Mouse (Mus musculus) liver, embryonic 12.5 days (tissue): ENCODE data around the gene Sgk1. TPM values are rescaled to one million over a fixed set of nuclear protein-coding genes. Genes with fewer than 3 reads are reported as not detected.
"Not testable (repeated sequence)": the region's sequence is repeated elsewhere in the genome, so short reads cannot be mapped to it uniquely, and the experiment has no call there.

Source experiments
- ATAC-seq: fragments of 200-750 bp; cut with Nextera tagmentation; 2 replicates; pipeline ENCODE4 v1.8.0; 2017; ENCODE audit warnings: moderate number of reproducible peaks, mild to moderate bottlenecking, moderate library complexity
- H3K27ac ChIP-seq: fragments of 300-500 bp; sonication (generic); 2 replicates; pipeline ENCODE4 v1.5.1; 2016; ENCODE audit warnings: mild to moderate bottlenecking
- H3K27me3 ChIP-seq: fragments of 300-500 bp; sonication (generic); replicated peaks from 2 replicates; pipeline ENCODE4 v1.6.1; 2016; ENCODE audit warnings: mild to moderate bottlenecking, moderate library complexity
- H3K36me3 ChIP-seq: fragments of 300-500 bp; sonication (generic); 2 replicates; pipeline ENCODE4 v1.6.1; 2016; ENCODE audit warnings: mild to moderate bottlenecking, moderate library complexity
- H3K4me1 ChIP-seq: fragments of 300-500 bp; sonication (generic); 2 replicates; pipeline ENCODE4 v1.6.1; 2016
- H3K4me2 ChIP-seq: fragments of 300-500 bp; sonication (generic); 2 replicates; pipeline ENCODE4 v1.6.1; 2016; ENCODE audit warnings: mild to moderate bottlenecking, moderate library complexity
- H3K4me3 ChIP-seq: fragments of 300-500 bp; sonication (generic); 2 replicates; pipeline ENCODE4 v1.5.1; 2016; ENCODE audit warnings: mild to moderate bottlenecking, moderate library complexity
- H3K9ac ChIP-seq: fragments of 300-500 bp; sonication (generic); 2 replicates; pipeline ENCODE4 v1.6.1; 2016; ENCODE audit warnings: mild to moderate bottlenecking, moderate library complexity
- H3K9me3 ChIP-seq: fragments of 300-500 bp; sonication (generic); replicated peaks from 2 replicates; pipeline ENCODE4 v1.6.1; 2016; ENCODE audit warnings: mild to moderate bottlenecking, moderate library complexity
- WGBS: fragments of 180-500 bp; shearing (Covaris S2); methylation state at CpG from one replicate; pipeline ENCODE4 v1.1.7; 2016; ENCODE audit not compliant: insufficient replicate concordance; 5-methylcytosine and 5-hydroxymethylcytosine counted together
- polyA plus RNA-seq: library from polyadenylated mRNA; unstranded; fragments of >200 nt; fragmentation: Nextera tagmentation; extraction: Ambion mirVana; gene quantifications from 2 replicates; pipeline ENCODE4 v1.2.1, GENCODE M21; 2016

Gene Sgk1
- polyA plus RNA-seq, 1 experiment from 2014 or later = 12.2 TPM

- Histone ChIP-seq H3K27me3 (peaks cover 7% of the 10 kb centered on the region), H3K9ac (no peak overlapping the region), H3K4me2 (no peak overlapping the region), H3K9me3 (no peaks in the 10 kb centered on the region), H3K4me3 (no peak overlapping the region), H3K4me1 (peaks cover 15% of the 10 kb centered on the region), H3K36me3 (peaks cover 31% of the 10 kb centered on the region), H3K27ac (no peak overlapping the region)
- ATAC-seq = no peak
- WGBS = 75% methylated on average over 28 of the region's 28 CpGs
These were observed 116.7 kb downstream of the Sgk1 start for GRCm38 (mm10) chr10:21998503-21999180.

- no peak overlapping the region for H3K27ac ChIP-seq
- 65% methylated on average over 10 of the region's 10 CpGs for WGBS
- peaks cover 31% of the 10 kb centered on the region for H3K36me3 ChIP-seq
- H3K4me3 ChIP-seq = no peak overlapping the region
- H3K9ac ChIP-seq = no peak overlapping the region
- no peaks in the 10 kb centered on the region for H3K27me3 ChIP-seq
- H3K4me1 ChIP-seq = 0 out of 2 replicates have a peak, but pooled peaks cover 4% of the 10 kb centered on the region
- no peak for ATAC-seq
- H3K9me3 ChIP-seq = no peaks in the 10 kb centered on the region
- H3K4me2 ChIP-seq = no peak overlapping the region
These were observed 118.7 kb downstream of the Sgk1 start for GRCm38 (mm10) chr10:22000491-22001306.

GRCm38 (mm10) chr10:22001621-22002020 is 119.6 kb downstream of the Sgk1 start:
- H3K27me3 ChIP-seq = no peaks in the 10 kb centered on the region
- H3K36me3 ChIP-seq = peaks cover 25% of the 10 kb centered on the region
- ATAC-seq = no peak
- H3K9ac ChIP-seq = no peak overlapping the region
- H3K4me1 ChIP-seq = no peaks in the 10 kb centered on the region
- H3K4me3 ChIP-seq = no peak overlapping the region
- H3K9me3 ChIP-seq = no peaks in the 10 kb centered on the region
- H3K27ac ChIP-seq = no peak overlapping the region
- WGBS = 61% methylated on average over 4 of the region's 5 CpGs
- no peak overlapping the region for H3K4me2 ChIP-seq

- H3K4me3 ChIP-seq = no peak overlapping the region
- H3K36me3 ChIP-seq = no peaks in the 10 kb centered on the region
- H3K4me1 ChIP-seq = no peaks in the 10 kb centered on the region
- no peaks in the 10 kb centered on the region for H3K9me3 ChIP-seq
- no peak for ATAC-seq
- no peak overlapping the region for H3K4me2 ChIP-seq
- no peak overlapping the region for H3K9ac ChIP-seq
- H3K27ac ChIP-seq = no peak overlapping the region
- 57% methylated on average over 5 of the region's 5 CpGs for WGBS
- H3K27me3 ChIP-seq = no peaks in the 10 kb centered on the region
These were observed 122.8 kb downstream of the Sgk1 start for GRCm38 (mm10) chr10:22004763-22005162.

- H3K9ac ChIP-seq = no peak overlapping the region
- no peaks in the 10 kb centered on the region for H3K36me3 ChIP-seq
- no peak for ATAC-seq
- H3K27ac ChIP-seq = no peak overlapping the region
- no peaks in the 10 kb centered on the region for H3K9me3 ChIP-seq
- no peak overlapping the region for H3K4me3 ChIP-seq
- H3K4me2 ChIP-seq = no peak overlapping the region
- H3K4me1 ChIP-seq = no peaks in the 10 kb centered on the region
- no peaks in the 10 kb centered on the region for H3K27me3 ChIP-seq
- 68% methylated on average over 10 of the region's 10 CpGs for WGBS
These were observed 125.3 kb downstream of the Sgk1 start for GRCm38 (mm10) chr10:22007160-22007801.

GRCm38 (mm10) chr10:22007802-22008172 is 125.8 kb downstream of the Sgk1 start:
- Histone ChIP-seq H3K4me2 (no peak overlapping the region), H3K4me3 (no peak overlapping the region), H3K9ac (no peak overlapping the region), H3K27ac (no peak overlapping the region), H3K36me3 (no peaks in the 10 kb centered on the region), H3K9me3 (no peaks in the 10 kb centered on the region), H3K4me1 (no peaks in the 10 kb centered on the region), H3K27me3 (no peaks in the 10 kb centered on the region)
- WGBS = 32% methylated on average over 4 of the region's 4 CpGs
- no peak for ATAC-seq

GRCm38 (mm10) chr10:22010088-22010818 is 128.3 kb downstream of the Sgk1 start:
- no peak overlapping the region for H3K4me3 ChIP-seq
- H3K27ac ChIP-seq = no peak overlapping the region
- WGBS = 30% methylated on average over 19 of the region's 19 CpGs
- no peaks in the 10 kb centered on the region for H3K4me1 ChIP-seq
- peak overlapping the region; percentile 35; the same call in 1 of the 2 replicates for H3K4me2 ChIP-seq
- H3K36me3 ChIP-seq = no peaks in the 10 kb centered on the region
- no peaks in the 10 kb centered on the region for H3K9me3 ChIP-seq
- no peaks in the 10 kb centered on the region for H3K27me3 ChIP-seq
- no peak for ATAC-seq
- no peak overlapping the region for H3K9ac ChIP-seq

GRCm38 (mm10) chr10:22017469-22018159 is 135.6 kb downstream of the Sgk1 start:
- no peak overlapping the region for H3K27ac ChIP-seq

GRCm38 (mm10) chr10:22018618-22019017 is 136.6 kb downstream of the Sgk1 start:
- WGBS = 75% methylated on average over 4 of the region's 4 CpGs

More at GRCm38 (mm10) chr10:22017469-22018159, 135.6 kb downstream of the Sgk1 start:
- H3K27me3 ChIP-seq = no peaks in the 10 kb centered on the region
- 66% methylated on average over 16 of the region's 16 CpGs for WGBS
- H3K4me1 ChIP-seq = no peaks in the 10 kb centered on the region
- no peak overlapping the region for H3K9ac ChIP-seq
- H3K4me3 ChIP-seq = no peak overlapping the region
- no peak for ATAC-seq
- H3K4me2 ChIP-seq = no peak overlapping the region
- H3K36me3 ChIP-seq = no peaks in the 10 kb centered on the region
- no peaks in the 10 kb centered on the region for H3K9me3 ChIP-seq

GRCm38 (mm10) chr10:22034303-22034702 is 152.3 kb downstream of the Sgk1 start:
- ATAC-seq = no peak
- Histone ChIP-seq H3K9me3 (no peaks in the 10 kb centered on the region), H3K27ac (no peak overlapping the region), H3K27me3 (peaks cover 3% of the 10 kb centered on the region; the same call in 1 of the 2 replicates), H3K36me3 (no peaks in the 10 kb centered on the region), H3K9ac (no peak overlapping the region), H3K4me1 (no peaks in the 10 kb centered on the region), H3K4me2 (no peak overlapping the region), H3K4me3 (no peak overlapping the region)
- WGBS = 9% methylated on average over 9 of the region's 9 CpGs

More at GRCm38 (mm10) chr10:22018618-22019017, 136.6 kb downstream of the Sgk1 start:
- Histone ChIP-seq H3K9me3 (no peaks in the 10 kb centered on the region), H3K36me3 (no peaks in the 10 kb centered on the region), H3K4me1 (no peaks in the 10 kb centered on the region), H3K27ac (no peak overlapping the region), H3K9ac (no peak overlapping the region), H3K4me3 (no peak overlapping the region), H3K27me3 (no peaks in the 10 kb centered on the region), H3K4me2 (no peak overlapping the region)
- ATAC-seq = no peak

GRCm38 (mm10) chr10:22036256-22036655 is 154.3 kb downstream of the Sgk1 start:
- H3K4me3 ChIP-seq, ATAC-seq, H3K27ac ChIP-seq, H3K4me2 ChIP-seq, H3K27me3 ChIP-seq, H3K9ac ChIP-seq, H3K9me3 ChIP-seq, H3K36me3 ChIP-seq, H3K4me1 ChIP-seq: not testable (repeated sequence)
- WGBS = 7% methylated on average over 3 of the region's 3 CpGs
